Mouse (Mus musculus): ENCODE measurements at regions not wholly inside any gene's neighbourhood (a gene's known extent, or its start where the extent isn't known, plus 50 kb on each side); places are given as distances from the start of the nearest gene placed in this dataset.

DNA sequence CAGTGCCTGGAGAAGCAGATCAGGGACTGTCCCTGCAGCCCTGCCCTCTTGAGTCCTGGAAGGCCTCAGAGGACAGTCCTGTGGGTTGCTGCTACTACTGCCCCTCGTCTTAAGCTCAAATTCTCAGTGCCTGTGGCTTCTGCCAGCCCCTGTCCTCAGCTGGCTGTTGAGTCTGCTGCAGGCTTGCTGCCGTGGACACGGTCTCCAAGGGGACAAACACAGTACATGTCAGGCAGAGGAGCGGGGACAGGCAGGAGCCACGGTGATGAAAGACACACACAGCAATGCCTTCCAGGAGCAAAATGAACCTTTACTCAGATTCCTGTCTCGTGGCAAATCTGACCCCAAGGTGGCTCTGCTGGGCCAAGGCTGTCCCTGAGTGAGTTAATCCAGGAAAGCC, 107.7 kb downstream of the H2al1j start:
- H3K27me3 ChIP-seq (replicated peaks) = peaks cover 52% of the 10 kb centered on the region
- 52% methylated on average over 6 of the region's 6 CpGs for WGBS
- no peak overlapping the region for H3K9ac ChIP-seq
- H3K4me3 ChIP-seq = no peak overlapping the region
- no peak overlapping the region for H3K4me2 ChIP-seq
- ATAC-seq (ENCODE audit: insufficient number of reproducible peaks, low FRiP score) = no peak
- H3K27ac ChIP-seq (ENCODE audit: poor library complexity, severe bottlenecking) = no peak overlapping the region
- H3K9me3 ChIP-seq (replicated peaks) = no peaks in the 10 kb centered on the region
- no peaks in the 10 kb centered on the region for H3K36me3 ChIP-seq
- H3K4me1 ChIP-seq (replicated peaks) = peaks cover 30% of the 10 kb centered on the region

DNA sequence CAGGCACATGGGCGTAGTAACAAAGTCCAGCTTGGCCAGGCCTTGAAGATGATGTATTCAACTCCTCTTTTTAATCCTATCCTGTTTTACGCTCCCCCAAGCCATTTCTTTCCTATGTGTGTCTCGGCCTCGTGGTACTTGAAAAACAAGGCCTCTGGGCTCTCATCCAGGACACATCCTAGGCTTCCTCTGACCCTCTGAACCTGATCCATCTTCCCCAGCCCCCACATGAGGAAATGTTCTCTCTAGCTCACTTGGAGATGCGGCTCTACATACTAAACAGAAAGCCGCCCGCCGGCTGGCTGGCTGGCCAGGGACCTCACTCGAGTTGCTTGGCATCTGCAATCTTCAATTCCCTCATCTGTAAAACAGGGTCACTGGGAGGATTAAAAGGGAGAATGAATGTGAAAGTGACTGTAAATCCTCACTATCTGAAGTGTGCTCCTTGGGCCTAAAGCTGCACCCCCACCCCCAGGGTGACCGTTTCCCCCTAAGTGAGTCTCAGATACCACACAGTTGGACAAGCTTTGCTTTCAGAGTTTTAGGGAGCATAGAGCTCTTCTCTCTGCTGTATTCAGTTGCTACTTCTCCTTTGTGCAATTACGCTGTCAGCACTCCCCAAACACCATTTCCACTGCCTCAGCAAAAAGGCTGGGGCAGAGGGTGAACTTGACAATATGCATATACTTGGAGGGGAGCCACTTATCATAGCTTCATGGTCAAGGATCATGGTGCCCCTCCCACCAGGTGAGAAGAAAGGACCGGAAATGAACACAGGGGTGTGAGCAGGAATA, 109.7 kb downstream of the H2al1j start:
- Histone ChIP-seq H3K4me3 (no peak overlapping the region), H3K4me1 (replicated peaks) (peaks cover 30% of the 10 kb centered on the region), H3K36me3 (no peaks in the 10 kb centered on the region), H3K4me2 (peak overlapping the region; percentile 28; the same call in 1 of the 2 replicates), H3K9me3 (replicated peaks) (no peaks in the 10 kb centered on the region), H3K9ac (no peak overlapping the region), H3K27ac (ENCODE audit: poor library complexity, severe bottlenecking) (peak overlapping the region; percentile 35; the same call in 1 of the 2 replicates), H3K27me3 (replicated peaks) (peaks cover 37% of the 10 kb centered on the region)
- ATAC-seq (ENCODE audit: insufficient number of reproducible peaks, low FRiP score) = peak; percentile 59; the same call in 1 of the 2 replicates
- 32% methylated on average over 12 of the region's 12 CpGs for WGBS

DNA sequence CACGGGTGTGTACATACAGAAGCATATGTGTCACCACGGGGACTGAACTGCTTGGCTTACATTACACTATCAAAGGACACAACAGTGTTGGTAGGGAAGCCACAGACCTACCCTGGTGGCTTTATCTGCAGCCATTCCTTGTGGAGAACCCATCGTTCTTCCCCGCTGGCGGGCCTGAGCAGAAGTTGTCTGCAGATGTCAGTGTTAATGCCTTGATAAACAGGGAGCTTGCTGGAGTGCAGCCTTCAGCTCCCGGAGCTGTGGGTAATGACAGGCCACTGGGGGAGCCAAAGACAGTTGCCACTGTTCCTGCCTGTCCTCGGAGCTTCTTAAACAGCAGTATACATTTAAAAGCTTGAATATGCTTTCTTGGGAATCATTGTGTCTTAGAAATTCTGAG, 115.9 kb downstream of the H2al1j start:
- H3K9ac ChIP-seq = no peak overlapping the region
- H3K4me3 ChIP-seq = no peak overlapping the region
- H3K4me1 ChIP-seq (replicated peaks) = peaks cover 11% of the 10 kb centered on the region
- 0 out of 2 replicates have a peak overlapping the region, but pooled peaks have one; percentile 16 for H3K27ac ChIP-seq (ENCODE audit: poor library complexity, severe bottlenecking)
- ATAC-seq (ENCODE audit: insufficient number of reproducible peaks, low FRiP score) = no peak
- no peak overlapping the region for H3K4me2 ChIP-seq
- no peaks in the 10 kb centered on the region for H3K36me3 ChIP-seq
- WGBS = 38% methylated on average over 7 of the region's 7 CpGs
- H3K27me3 ChIP-seq (replicated peaks) = peaks cover 21% of the 10 kb centered on the region
- no peaks in the 10 kb centered on the region for H3K9me3 ChIP-seq (replicated peaks)

DNA sequence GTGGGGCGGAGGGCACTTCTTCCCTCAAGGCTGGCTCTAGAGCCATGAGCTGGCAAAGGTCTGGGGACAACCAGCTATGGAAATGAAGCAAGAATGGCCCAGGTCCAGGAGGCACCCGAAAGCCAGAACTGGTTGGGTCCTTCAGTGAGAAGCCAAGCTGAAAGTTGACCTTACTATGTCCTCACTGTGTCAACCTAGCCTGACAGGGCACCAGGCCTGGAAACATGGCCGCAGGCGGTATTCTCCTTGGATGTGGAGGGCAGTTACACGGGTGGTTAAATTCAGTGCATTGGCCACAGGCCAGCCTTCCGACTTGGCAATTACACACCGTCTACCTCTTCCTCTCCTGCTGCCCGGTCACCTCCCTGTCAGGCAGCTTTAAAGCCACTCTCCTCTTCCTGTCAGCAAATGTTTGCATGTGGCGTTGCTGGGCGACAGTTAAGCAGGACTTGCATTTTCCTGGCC, 116.7 kb downstream of the H2al1j start:
- Histone ChIP-seq H3K4me2 (no peak overlapping the region), H3K36me3 (no peaks in the 10 kb centered on the region), H3K4me3 (no peak overlapping the region), H3K4me1 (replicated peaks) (peaks cover 11% of the 10 kb centered on the region), H3K9ac (no peak overlapping the region), H3K9me3 (replicated peaks) (no peaks in the 10 kb centered on the region), H3K27me3 (replicated peaks) (peaks cover 26% of the 10 kb centered on the region), H3K27ac (ENCODE audit: poor library complexity, severe bottlenecking) (no peak overlapping the region)
- 43% methylated on average over 10 of the region's 10 CpGs for WGBS
- no peak; the same call in 1 of the 2 replicates for ATAC-seq (ENCODE audit: insufficient number of reproducible peaks, low FRiP score)

DNA sequence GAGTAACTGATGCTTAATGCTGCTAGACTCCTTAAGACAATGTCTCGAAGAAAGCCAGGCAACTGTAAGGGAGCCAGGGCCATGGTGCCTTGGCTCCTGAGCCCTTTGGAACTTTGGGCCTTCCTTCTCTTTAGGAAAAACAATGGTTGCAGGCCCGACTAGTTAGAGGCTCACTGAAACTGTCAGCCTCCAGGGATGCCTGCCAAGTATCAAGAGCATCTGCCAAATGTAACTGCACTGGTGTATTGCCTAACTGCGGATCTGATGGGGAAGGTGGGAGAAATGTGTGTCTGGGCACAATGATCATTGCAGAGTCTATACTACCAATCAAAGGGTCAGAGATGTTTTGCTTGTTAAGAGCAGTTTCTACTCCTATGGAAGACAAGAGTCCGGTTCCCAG, 121.1 kb downstream of the H2al1j start:
- Histone ChIP-seq H3K4me1 (replicated peaks) (peaks cover 10% of the 10 kb centered on the region), H3K9ac (no peak overlapping the region), H3K4me2 (no peak overlapping the region), H3K36me3 (no peaks in the 10 kb centered on the region), H3K9me3 (replicated peaks) (no peaks in the 10 kb centered on the region), H3K27ac (ENCODE audit: poor library complexity, severe bottlenecking) (no peak overlapping the region), H3K27me3 (replicated peaks) (peaks cover 32% of the 10 kb centered on the region; the same call in 1 of the 2 replicates), H3K4me3 (no peak overlapping the region)
- no peak for ATAC-seq (ENCODE audit: insufficient number of reproducible peaks, low FRiP score)
- 57% methylated on average over 4 of the region's 4 CpGs for WGBS

DNA sequence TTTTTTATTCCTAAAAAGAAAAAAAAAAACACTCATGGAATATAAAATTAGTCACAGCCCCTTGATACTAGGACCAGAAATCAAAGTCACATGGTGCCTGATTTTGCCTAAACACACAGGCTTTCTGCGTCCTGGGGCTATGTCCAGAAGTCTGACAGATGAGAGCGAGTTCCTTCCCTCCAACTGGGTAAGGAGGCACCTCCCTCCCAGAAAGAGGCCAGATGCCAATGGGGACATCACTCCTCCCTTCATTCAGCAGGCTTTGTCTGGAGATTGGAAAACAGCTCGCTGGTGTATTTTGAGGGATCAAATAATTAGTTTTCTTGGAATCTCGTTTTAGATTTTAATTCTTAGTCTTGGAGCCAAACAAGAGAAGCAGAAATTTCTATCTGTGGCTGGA, 130.9 kb downstream of the H2al1j start:
- Histone ChIP-seq H3K27ac (ENCODE audit: poor library complexity, severe bottlenecking) (no peak overlapping the region), H3K4me2 (no peak overlapping the region), H3K9ac (no peak overlapping the region), H3K4me3 (no peak overlapping the region), H3K36me3 (no peaks in the 10 kb centered on the region), H3K27me3 (replicated peaks) (no peaks in the 10 kb centered on the region; the same call in 1 of the 2 replicates), H3K9me3 (replicated peaks) (no peaks in the 10 kb centered on the region), H3K4me1 (replicated peaks) (no peaks in the 10 kb centered on the region)
- ATAC-seq (ENCODE audit: insufficient number of reproducible peaks, low FRiP score) = no peak
- WGBS = 70% methylated on average over 4 of the region's 4 CpGs

DNA sequence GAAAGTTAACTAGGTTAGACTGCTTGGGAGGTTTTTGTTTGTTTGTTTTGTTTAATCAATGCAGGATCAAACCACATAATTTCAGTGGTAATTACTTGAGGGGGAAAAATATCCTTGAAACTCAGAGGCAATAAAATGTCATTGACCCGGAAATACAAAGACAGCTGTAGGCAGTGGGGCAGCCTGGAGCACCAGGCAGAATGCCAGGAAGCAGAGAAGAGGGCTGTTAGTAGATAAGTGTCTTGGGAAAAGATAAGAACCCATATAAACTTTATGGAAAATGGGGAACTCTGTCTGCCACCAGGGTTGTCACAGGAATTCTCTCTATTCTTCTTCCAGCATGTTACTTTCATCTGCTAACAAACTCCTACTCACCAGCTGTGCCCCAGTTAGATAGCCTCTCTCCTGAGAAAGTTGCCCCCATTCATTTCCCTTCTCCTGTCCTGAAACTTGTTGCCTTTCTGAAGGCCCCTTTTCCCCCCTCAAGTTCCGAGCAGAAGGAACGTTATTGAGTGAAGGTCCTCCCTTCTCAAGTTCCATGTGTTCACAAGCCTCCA, 136.4 kb downstream of the H2al1j start:
- H3K27ac ChIP-seq (ENCODE audit: poor library complexity, severe bottlenecking) = no peak overlapping the region
- WGBS = 44% methylated on average over 3 of the region's 3 CpGs
- H3K4me1 ChIP-seq (replicated peaks) = no peaks in the 10 kb centered on the region
- no peak overlapping the region for H3K4me2 ChIP-seq
- H3K9me3 ChIP-seq (replicated peaks) = no peaks in the 10 kb centered on the region
- H3K4me3 ChIP-seq = no peak overlapping the region
- H3K9ac ChIP-seq = no peak overlapping the region
- no peaks in the 10 kb centered on the region for H3K36me3 ChIP-seq
- no peak for ATAC-seq (ENCODE audit: insufficient number of reproducible peaks, low FRiP score)
- peaks cover 7% of the 10 kb centered on the region; the same call in 1 of the 2 replicates for H3K27me3 ChIP-seq (replicated peaks)

DNA sequence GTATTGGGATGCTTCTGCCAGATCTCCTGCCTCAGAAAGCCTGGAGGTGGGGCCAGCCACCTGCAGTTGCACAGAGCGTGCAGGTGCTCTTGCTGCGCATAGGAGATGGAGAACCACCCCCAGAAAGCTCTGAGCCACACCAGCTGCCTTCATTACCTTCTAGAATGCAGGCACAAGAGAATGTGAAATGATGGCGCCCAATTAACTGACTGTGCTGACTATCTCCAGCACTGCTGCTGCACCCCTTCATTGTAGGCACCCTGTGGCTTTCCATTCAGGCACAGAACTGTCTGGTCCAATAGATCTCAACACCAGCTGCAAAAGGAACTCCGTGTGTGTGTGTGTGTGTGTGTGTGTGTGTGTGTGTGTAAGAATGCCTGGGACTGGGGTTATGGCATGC, 138.6 kb downstream of the H2al1j start:
- WGBS = 77% methylated on average over 4 of the region's 4 CpGs

DNA sequence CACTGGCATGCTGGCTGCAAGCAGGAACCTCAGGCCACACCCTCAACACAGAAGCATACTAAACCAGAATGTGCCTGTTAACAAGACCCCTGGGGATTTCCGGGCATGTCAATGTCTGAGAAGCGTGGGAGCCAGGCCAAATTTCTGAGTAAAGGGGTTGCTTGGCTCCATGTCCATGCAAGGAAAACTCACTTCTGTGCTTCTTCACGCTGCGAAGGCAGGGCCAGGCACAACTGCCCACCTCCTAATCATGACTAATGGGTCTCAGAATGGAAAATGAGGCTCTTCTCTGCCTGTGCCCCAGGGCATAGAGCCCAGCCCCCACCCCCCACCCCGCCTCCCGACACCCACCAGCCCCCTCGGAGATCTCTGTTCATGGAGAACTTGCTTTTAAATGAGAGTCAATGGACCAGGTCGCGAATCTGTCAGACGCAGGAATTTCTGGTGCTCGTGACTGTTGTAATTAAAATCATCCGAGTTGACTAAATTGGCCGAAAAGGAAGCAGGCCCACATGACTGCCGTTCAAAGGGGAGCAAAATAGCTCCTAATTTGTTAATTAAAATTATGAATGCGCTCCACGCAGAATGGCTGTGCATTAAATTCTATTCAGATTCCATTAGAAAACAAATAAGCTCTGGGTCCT, 152.2 kb downstream of the H2al1j start:
- Histone ChIP-seq H3K4me1 (replicated peaks) (no peaks in the 10 kb centered on the region), H3K9ac (no peak overlapping the region), H3K27ac (ENCODE audit: poor library complexity, severe bottlenecking) (no peak overlapping the region), H3K36me3 (no peaks in the 10 kb centered on the region), H3K9me3 (replicated peaks) (no peaks in the 10 kb centered on the region), H3K27me3 (replicated peaks) (peaks cover 4% of the 10 kb centered on the region; the same call in 1 of the 2 replicates), H3K4me2 (no peak overlapping the region), H3K4me3 (no peak overlapping the region)
- 69% methylated on average over 16 of the region's 16 CpGs for WGBS
- ATAC-seq (ENCODE audit: insufficient number of reproducible peaks, low FRiP score) = no peak

More for the DNA sequence above, 138.6 kb downstream of the H2al1j start:
- no peak overlapping the region for H3K4me2 ChIP-seq
- no peaks in the 10 kb centered on the region for H3K9me3 ChIP-seq (replicated peaks)
- H3K4me1 ChIP-seq (replicated peaks) = no peaks in the 10 kb centered on the region
- H3K4me3 ChIP-seq = no peak overlapping the region
- no peak overlapping the region for H3K9ac ChIP-seq
- ATAC-seq (ENCODE audit: insufficient number of reproducible peaks, low FRiP score) = no peak
- H3K36me3 ChIP-seq = no peaks in the 10 kb centered on the region
- H3K27me3 ChIP-seq (replicated peaks) = peaks cover 16% of the 10 kb centered on the region
- no peak overlapping the region for H3K27ac ChIP-seq (ENCODE audit: poor library complexity, severe bottlenecking)

DNA sequence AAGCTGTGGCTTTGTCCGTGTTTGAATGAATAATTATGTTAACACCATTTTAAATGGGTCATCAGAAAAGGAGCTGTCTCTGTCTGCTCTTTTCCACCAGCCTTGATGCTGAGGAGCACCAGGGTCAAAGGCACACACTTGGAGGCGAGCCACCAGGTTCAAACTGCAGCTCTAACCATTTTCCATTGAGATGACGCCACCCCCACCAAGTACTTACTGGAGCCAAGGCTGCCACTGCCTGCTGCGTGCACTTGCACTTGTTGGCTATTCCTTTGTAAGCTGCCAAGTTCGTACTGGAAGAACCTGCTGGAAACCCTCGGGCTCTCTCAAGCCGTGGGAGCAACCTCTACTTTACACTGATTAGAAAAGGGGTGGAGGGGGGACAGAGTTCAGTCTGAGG, 154.5 kb downstream of the H2al1j start:
- no peak overlapping the region for H3K9ac ChIP-seq

DNA sequence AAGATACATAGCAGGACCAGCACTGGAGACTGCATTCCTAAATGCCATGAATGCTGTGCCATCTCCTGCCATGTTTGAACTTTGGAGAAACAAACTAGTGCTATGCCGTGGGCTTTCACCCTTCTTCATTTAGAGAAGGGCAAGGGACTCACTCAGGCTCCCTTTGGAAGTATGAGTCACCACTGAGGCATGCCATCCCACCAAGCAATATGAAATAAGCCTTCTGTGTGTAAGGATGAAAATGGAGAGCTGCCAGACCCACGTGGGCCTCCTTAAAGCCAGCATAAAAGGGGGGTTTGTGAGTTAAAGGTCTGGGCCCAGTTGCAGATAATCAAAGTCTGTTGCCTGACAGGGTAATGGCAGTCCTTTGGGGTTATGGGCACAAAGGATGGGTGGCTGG, 159.0 kb downstream of the H2al1j start:
- Histone ChIP-seq H3K4me3 (no peak overlapping the region), H3K4me2 (no peak overlapping the region), H3K27ac (ENCODE audit: poor library complexity, severe bottlenecking) (peak overlapping the region; percentile 43; the same call in 1 of the 2 replicates), H3K36me3 (no peaks in the 10 kb centered on the region), H3K9me3 (replicated peaks) (no peaks in the 10 kb centered on the region), H3K27me3 (replicated peaks) (peaks cover 8% of the 10 kb centered on the region; the same call in 1 of the 2 replicates), H3K4me1 (replicated peaks) (peaks cover 17% of the 10 kb centered on the region), H3K9ac (no peak overlapping the region)
- ATAC-seq (ENCODE audit: insufficient number of reproducible peaks, low FRiP score) = no peak
- WGBS = 42% methylated on average over 2 of the region's 2 CpGs

More for the DNA sequence above, 154.5 kb downstream of the H2al1j start:
- Histone ChIP-seq H3K9me3 (replicated peaks) (no peaks in the 10 kb centered on the region), H3K4me2 (no peak overlapping the region), H3K4me3 (no peak overlapping the region), H3K36me3 (no peaks in the 10 kb centered on the region), H3K4me1 (replicated peaks) (peaks cover 6% of the 10 kb centered on the region; the same call in 1 of the 2 replicates), H3K27me3 (replicated peaks) (peaks cover 4% of the 10 kb centered on the region; the same call in 1 of the 2 replicates), H3K27ac (ENCODE audit: poor library complexity, severe bottlenecking) (no peak overlapping the region)
- 74% methylated on average over 7 of the region's 7 CpGs for WGBS
- ATAC-seq (ENCODE audit: insufficient number of reproducible peaks, low FRiP score) = no peak

Measured in heart, embryonic 12.5 days (tissue).